Mouse (Mus musculus) small intestine, adult 10 weeks (tissue): ENCODE measurements around the gene Vmn1r49. TPM values are rescaled to one million over a fixed set of nuclear protein-coding genes. Genes with fewer than 3 reads are reported as not detected.

Experiments used
- polyA plus RNA-seq: library from polyadenylated mRNA; stranded (reverse); fragments of 350-450 nt; fragmentation: Illumina TruSeq; extraction: RNeasy Lipid Tissue Mini Kit (QIAGEN cat#74804); gene quantifications from one replicate; pipeline ENCODE4 v1.2.3, GENCODE M21; 2014; ENCODE audit warnings: low replicate concordance

The Vmn1r49 gene
- polyA plus RNA-seq, result not detected

GRCm38 (mm10) chr6:90078406-90078805 is at the start of gene Vmn1r49:
Gene Vmn1r49 (minus strand): TSS chr6:90078506.

GRCm38 (mm10) chr6:90122296-90122695 is 44.0 kb upstream of the Vmn1r49 start, which contains the start of gene Vmn1r51:
Gene Vmn1r51 (plus strand): TSS chr6:90122596.

GRCm38 (mm10) chr6:90101130-90101529 is 22.8 kb upstream of the Vmn1r49 start, which contains the start of gene Vmn1r50:
Gene Vmn1r50 (plus strand): TSS chr6:90101430.

GRCm38 (mm10) chr6:90036741-90037140 is 41.6 kb downstream of the Vmn1r49 start, which contains the start of gene Vmn1r48:
Gene Vmn1r48 (minus strand): TSS chr6:90036841.

Other genes starting within 250 kb of the Vmn1r49 start
- not detected for gene Vmn1r42, start 202.1 kb downstream of the Vmn1r49 start, polyA plus RNA-seq
- not detected for gene Vmn1r43, start 202.1 kb downstream of the Vmn1r49 start, polyA plus RNA-seq
- gene Vmn1r44, start 194.8 kb downstream of the Vmn1r49 start, polyA plus RNA-seq, result not detected
- not detected for gene Vmn1r45, start 137.9 kb downstream of the Vmn1r49 start, polyA plus RNA-seq
- not detected for gene Vmn1r46, start 109.2 kb downstream of the Vmn1r49 start, polyA plus RNA-seq
- gene Vmn1r47, start 62.4 kb downstream of the Vmn1r49 start, polyA plus RNA-seq, result not detected
- not detected for gene Vmn1r48, start 41.7 kb downstream of the Vmn1r49 start, polyA plus RNA-seq
- gene Vmn1r50, start 22.9 kb upstream of the Vmn1r49 start, polyA plus RNA-seq, result not detected
- not detected for gene Vmn1r51, start 44.1 kb upstream of the Vmn1r49 start, polyA plus RNA-seq
- gene Vmn1r52, start 96.3 kb upstream of the Vmn1r49 start, polyA plus RNA-seq, result not detected
- not detected for gene V1ra8, start 124.3 kb upstream of the Vmn1r49 start, polyA plus RNA-seq
- gene Vmn1r53, start 145.9 kb upstream of the Vmn1r49 start, polyA plus RNA-seq, result not detected
- gene Vmn1r54, start 167.8 kb upstream of the Vmn1r49 start, polyA plus RNA-seq, result not detected
- not detected for gene BC048671, start 222.7 kb upstream of the Vmn1r49 start, polyA plus RNA-seq
- gene Chst13, start 246.7 kb upstream of the Vmn1r49 start, polyA plus RNA-seq, result not detected